Mouse (Mus musculus) hindbrain, embryonic 15.5 days (tissue): Measurements from ENCODE around the gene Ndufb3. TPM values are rescaled to one million over a fixed set of nuclear protein-coding genes. Genes with fewer than 3 reads are reported as not detected.
"Not testable (repeated sequence)": the region's sequence is repeated elsewhere in the genome, so short reads cannot be mapped to it uniquely, and the experiment has no call there.

Experiments used
- ATAC-seq: fragments of 200-750 bp; cut with Nextera tagmentation; 2 replicates; pipeline ENCODE4 v1.8.0; 2017; ENCODE audit warnings: low read depth, moderate number of reproducible peaks, moderate TSS enrichment; ENCODE audit not compliant: low FRiP score
- H3K27ac ChIP-seq: fragments of 300-500 bp; sonication (generic); replicated peaks from 2 replicates; pipeline ENCODE4 v1.5.1; 2015; ENCODE audit warnings: mild to moderate bottlenecking, inconsistent platforms
- H3K27me3 ChIP-seq: fragments of 300-500 bp; sonication (generic); 2 replicates; pipeline ENCODE4 v1.6.1; 2015; ENCODE audit warnings: control low read depth, inconsistent platforms
- H3K36me3 ChIP-seq: fragments of 300-500 bp; sonication (generic); 2 replicates; pipeline ENCODE4 v1.6.1; 2015; ENCODE audit warnings: control low read depth, inconsistent platforms
- H3K4me1 ChIP-seq: fragments of 300-500 bp; sonication (generic); replicated peaks from 2 replicates; pipeline ENCODE4 v1.6.1; 2015; ENCODE audit warnings: control low read depth, inconsistent platforms
- H3K4me2 ChIP-seq: fragments of 300-500 bp; sonication (generic); 2 replicates; pipeline ENCODE4 v1.6.1; 2015; ENCODE audit warnings: moderate library complexity, mild to moderate bottlenecking, inconsistent platforms
- H3K4me3 ChIP-seq: fragments of 300-500 bp; sonication (generic); 2 replicates; pipeline ENCODE4 v1.5.1; 2015; ENCODE audit warnings: mild to moderate bottlenecking, inconsistent platforms
- H3K9ac ChIP-seq: fragments of 300-500 bp; sonication (generic); 2 replicates; pipeline ENCODE4 v1.6.1; 2015; ENCODE audit warnings: inconsistent platforms
- H3K9me3 ChIP-seq: fragments of 300-500 bp; sonication (generic); 2 replicates; pipeline ENCODE4 v1.6.1; 2016; ENCODE audit warnings: control low read depth, inconsistent platforms
- WGBS: fragments of 180-500 bp; shearing (Covaris S2); methylation state at CpG from one replicate; pipeline ENCODE4 v1.1.7; 2015; 5-methylcytosine and 5-hydroxymethylcytosine counted together
- polyA plus RNA-seq: library from polyadenylated mRNA; unstranded; fragments of >200 nt; fragmentation: Nextera tagmentation; extraction: Ambion mirVana; gene quantifications from 2 replicates; pipeline ENCODE4 v1.2.1, GENCODE M21; 2015

The Ndufb3 gene
- polyA plus RNA-seq, 1 experiment from 2014 or later: 174 TPM

GRCm38 (mm10) chr1:58585373-58586170, 612 bp upstream of the Ndufb3 start:
- Histone ChIP-seq H3K4me2 (peak overlapping the region; percentile 85), H3K27me3 (no peaks in the 10 kb centered on the region), H3K4me1 (peaks cover 15% of the 10 kb centered on the region), H3K9me3 (no peaks in the 10 kb centered on the region), H3K27ac (peak overlapping the region; percentile 89), H3K36me3 (no peaks in the 10 kb centered on the region), H3K4me3 (peak overlapping the region; percentile 80), H3K9ac (peak overlapping the region; percentile 93)
- 6% methylated on average over 35 of the region's 36 CpGs for WGBS
- peak; percentile 82 for ATAC-seq

GRCm38 (mm10) chr1:58587491-58587890, 1.3 kb downstream of the Ndufb3 start:
- H3K36me3 ChIP-seq: 0 out of 2 replicates have a peak, but pooled peaks cover 4% of the 10 kb centered on the region
- no peak for ATAC-seq
- H3K27ac ChIP-seq: no peak overlapping the region
- H3K4me2 ChIP-seq: peak overlapping the region; percentile 76
- H3K27me3 ChIP-seq: no peaks in the 10 kb centered on the region
- peaks cover 15% of the 10 kb centered on the region for H3K4me1 ChIP-seq
- no peak overlapping the region for H3K9ac ChIP-seq
- 96% methylated on average over 1 of the region's 1 CpGs for WGBS
- no peaks in the 10 kb centered on the region for H3K9me3 ChIP-seq
- no peak overlapping the region for H3K4me3 ChIP-seq

- Histone ChIP-seq H3K9me3 (no peaks in the 10 kb centered on the region), H3K27me3 (no peaks in the 10 kb centered on the region), H3K36me3 (no peaks in the 10 kb centered on the region), H3K27ac (no peak overlapping the region), H3K9ac (no peak overlapping the region), H3K4me1 (no peaks in the 10 kb centered on the region), H3K4me2 (no peak overlapping the region), H3K4me3 (no peak overlapping the region)
- no peak for ATAC-seq
- WGBS: 82% methylated on average over 4 of the region's 4 CpGs
Observed at GRCm38 (mm10) chr1:58602681-58603080, 16.5 kb downstream of the Ndufb3 start.

GRCm38 (mm10) chr1:58603738-58604137, 17.6 kb downstream of the Ndufb3 start:
- WGBS: 91% methylated on average over 4 of the region's 4 CpGs
- ATAC-seq: no peak
- H3K36me3 ChIP-seq: no peaks in the 10 kb centered on the region

GRCm38 (mm10) chr1:58609591-58609990, 23.4 kb downstream of the Ndufb3 start:
- 96% methylated on average over 5 of the region's 5 CpGs for WGBS
- not testable (repeated sequence) for H3K27me3 ChIP-seq, ATAC-seq, H3K9me3 ChIP-seq, H3K9ac ChIP-seq, H3K4me1 ChIP-seq, H3K4me2 ChIP-seq, H3K36me3 ChIP-seq, H3K27ac ChIP-seq, H3K4me3 ChIP-seq

More at GRCm38 (mm10) chr1:58603738-58604137, 17.6 kb downstream of the Ndufb3 start:
- Histone ChIP-seq H3K4me3 (no peak overlapping the region), H3K4me1 (no peaks in the 10 kb centered on the region), H3K9me3 (no peaks in the 10 kb centered on the region), H3K9ac (no peak overlapping the region), H3K27me3 (no peaks in the 10 kb centered on the region), H3K4me2 (no peak overlapping the region), H3K27ac (no peak overlapping the region)

- Histone ChIP-seq H3K4me3 (no peak overlapping the region), H3K27ac (no peak overlapping the region), H3K27me3 (no peaks in the 10 kb centered on the region), H3K9ac (no peak overlapping the region), H3K4me2 (no peak overlapping the region), H3K4me1 (no peaks in the 10 kb centered on the region), H3K9me3 (no peaks in the 10 kb centered on the region), H3K36me3 (no peaks in the 10 kb centered on the region)
- WGBS: 94% methylated on average over 1 of the region's 1 CpGs
- ATAC-seq: no peak
Observed at GRCm38 (mm10) chr1:58610166-58610565, 24.0 kb downstream of the Ndufb3 start.

GRCm38 (mm10) chr1:58610611-58611010, 24.4 kb downstream of the Ndufb3 start:
- no peak overlapping the region for H3K4me3 ChIP-seq
- no peaks in the 10 kb centered on the region for H3K9me3 ChIP-seq
- H3K9ac ChIP-seq: no peak overlapping the region
- no peaks in the 10 kb centered on the region for H3K27me3 ChIP-seq
- H3K4me1 ChIP-seq: no peaks in the 10 kb centered on the region
- no peak overlapping the region for H3K27ac ChIP-seq
- WGBS: 45% methylated on average over 1 of the region's 1 CpGs
- no peaks in the 10 kb centered on the region for H3K36me3 ChIP-seq
- ATAC-seq: no peak
- H3K4me2 ChIP-seq: no peak overlapping the region

GRCm38 (mm10) chr1:58613786-58614185, 27.6 kb downstream of the Ndufb3 start:
- WGBS: 81% methylated on average over 6 of the region's 6 CpGs
- no peak for ATAC-seq
- H3K4me1 ChIP-seq: no peaks in the 10 kb centered on the region
- H3K4me2 ChIP-seq: no peak overlapping the region
- no peak overlapping the region for H3K9ac ChIP-seq
- H3K4me3 ChIP-seq: no peak overlapping the region
- H3K27me3 ChIP-seq: no peaks in the 10 kb centered on the region
- no peak overlapping the region for H3K27ac ChIP-seq
- H3K36me3 ChIP-seq: no peaks in the 10 kb centered on the region
- no peaks in the 10 kb centered on the region for H3K9me3 ChIP-seq

GRCm38 (mm10) chr1:58614424-58614823, 28.2 kb downstream of the Ndufb3 start:
- H3K4me2 ChIP-seq: no peak overlapping the region
- H3K9ac ChIP-seq: no peak overlapping the region
- H3K36me3 ChIP-seq: no peaks in the 10 kb centered on the region
- H3K27me3 ChIP-seq: no peaks in the 10 kb centered on the region
- no peaks in the 10 kb centered on the region for H3K4me1 ChIP-seq
- no peak overlapping the region for H3K4me3 ChIP-seq
- H3K27ac ChIP-seq: no peak overlapping the region
- no peaks in the 10 kb centered on the region for H3K9me3 ChIP-seq
- WGBS: 84% methylated on average over 3 of the region's 3 CpGs
- ATAC-seq: no peak

GRCm38 (mm10) chr1:58615146-58615545, 29.0 kb downstream of the Ndufb3 start:
- H3K9me3 ChIP-seq: no peaks in the 10 kb centered on the region
- no peak overlapping the region for H3K9ac ChIP-seq
- H3K4me2 ChIP-seq: no peak overlapping the region
- H3K4me1 ChIP-seq: no peaks in the 10 kb centered on the region
- no peak overlapping the region for H3K27ac ChIP-seq
- no peak for ATAC-seq
- H3K36me3 ChIP-seq: no peaks in the 10 kb centered on the region
- H3K4me3 ChIP-seq: no peak overlapping the region
- no peaks in the 10 kb centered on the region for H3K27me3 ChIP-seq
- 91% methylated on average over 4 of the region's 4 CpGs for WGBS

- Histone ChIP-seq H3K36me3 (no peaks in the 10 kb centered on the region), H3K4me2 (no peak overlapping the region), H3K4me3 (no peak overlapping the region), H3K27ac (no peak overlapping the region), H3K4me1 (no peaks in the 10 kb centered on the region), H3K27me3 (no peaks in the 10 kb centered on the region), H3K9ac (no peak overlapping the region), H3K9me3 (no peaks in the 10 kb centered on the region)
- no peak for ATAC-seq
- 75% methylated on average over 3 of the region's 3 CpGs for WGBS
Observed at GRCm38 (mm10) chr1:58616176-58616575, 30.0 kb downstream of the Ndufb3 start.

GRCm38 (mm10) chr1:58617076-58617475, 30.9 kb downstream of the Ndufb3 start:
- H3K9ac ChIP-seq: no peak overlapping the region
- H3K27me3 ChIP-seq: no peaks in the 10 kb centered on the region
- ATAC-seq: no peak
- no peaks in the 10 kb centered on the region for H3K4me1 ChIP-seq
- no peaks in the 10 kb centered on the region for H3K9me3 ChIP-seq
- H3K27ac ChIP-seq: no peak overlapping the region
- no peak overlapping the region for H3K4me3 ChIP-seq
- no peak overlapping the region for H3K4me2 ChIP-seq
- 41% methylated on average over 5 of the region's 5 CpGs for WGBS
- H3K36me3 ChIP-seq: no peaks in the 10 kb centered on the region
